Mouse (Mus musculus) adrenal gland, postnatal 4 days (tissue): ENCODE data around the gene Ubox5. TPM values are rescaled to one million over a fixed set of nuclear protein-coding genes. Genes with fewer than 3 reads are reported as not detected.

Experiments
- DNase-seq, 2 experiments: peaks; one replicate each; pipeline ENCODE4 v3.0.0; 2021 to 2022; ENCODE audit warnings: low spot score in 2 of 2, mixed read lengths in 2 of 2
- total RNA-seq, 2 experiments: library from RNA; stranded (reverse); gene quantifications; 2 replicates each; pipeline ENCODE4 v1.2.3; 2021

The Ubox5 gene
- total RNA-seq, 2 experiments from 2014 or later, result 9.1 to 10.3 TPM

DNA sequence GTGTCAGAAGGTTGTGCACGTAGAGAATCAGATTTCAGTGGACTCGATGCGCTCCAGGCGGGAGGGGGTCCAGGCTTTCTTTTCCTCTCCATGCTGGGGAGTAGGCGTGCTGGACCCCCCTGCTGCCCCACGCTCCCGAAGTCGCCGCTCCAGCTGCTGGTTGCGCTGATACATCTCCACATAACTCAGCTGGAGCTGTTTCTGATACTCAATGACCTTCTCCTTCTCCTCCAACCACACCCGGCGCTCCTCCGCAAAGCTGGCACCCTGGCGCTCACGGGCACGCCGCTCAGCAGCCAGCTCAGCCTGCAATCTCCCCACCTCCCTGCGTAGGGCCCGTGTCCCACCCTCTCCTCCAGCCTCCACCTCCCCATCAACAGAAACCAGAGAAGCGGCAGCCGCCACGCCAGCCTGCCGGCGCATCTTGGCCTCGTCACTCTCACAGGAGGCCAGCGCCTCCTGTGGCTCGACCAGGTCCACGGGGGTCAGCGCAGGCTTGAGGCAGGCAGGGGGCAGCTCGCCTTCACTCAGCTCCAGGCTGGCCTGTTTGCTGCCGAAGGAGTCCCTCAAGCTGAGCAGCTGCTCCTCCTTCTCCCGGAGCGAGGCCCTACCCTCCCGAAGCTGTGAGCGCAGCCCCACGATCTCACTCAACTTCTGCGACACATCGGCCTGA, 5.0 kb upstream of the Ubox5 start:
- no peak for DNase-seq

- DNase-seq, result no peak
Observed at GRCm38 (mm10) chr2:130634006-130634738, 4.3 kb upstream of the Ubox5 start.

GRCm38 (mm10) chr2:130632887-130633675, 3.2 kb upstream of the Ubox5 start:
- no peak for DNase-seq

DNA sequence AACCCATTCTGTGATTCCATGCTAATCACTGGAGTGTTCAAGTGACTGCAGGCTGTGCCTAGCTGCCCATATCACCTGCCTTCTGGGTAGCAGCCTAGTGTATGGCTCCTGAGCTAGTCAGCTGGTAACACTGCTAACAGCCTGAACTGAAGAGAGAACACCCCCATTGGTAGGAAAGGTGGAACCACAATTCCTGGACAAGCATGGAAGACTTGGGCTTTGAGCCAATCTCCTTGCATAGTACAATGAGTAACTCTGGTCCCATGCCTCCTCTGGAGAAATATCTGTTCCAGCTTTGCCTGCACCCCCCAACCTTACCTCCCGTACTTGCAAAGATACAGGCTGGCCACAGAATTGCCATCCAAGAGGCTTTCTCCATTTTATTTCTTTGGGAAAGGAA, 2.6 kb upstream of the Ubox5 start:
- no peak for DNase-seq

DNA sequence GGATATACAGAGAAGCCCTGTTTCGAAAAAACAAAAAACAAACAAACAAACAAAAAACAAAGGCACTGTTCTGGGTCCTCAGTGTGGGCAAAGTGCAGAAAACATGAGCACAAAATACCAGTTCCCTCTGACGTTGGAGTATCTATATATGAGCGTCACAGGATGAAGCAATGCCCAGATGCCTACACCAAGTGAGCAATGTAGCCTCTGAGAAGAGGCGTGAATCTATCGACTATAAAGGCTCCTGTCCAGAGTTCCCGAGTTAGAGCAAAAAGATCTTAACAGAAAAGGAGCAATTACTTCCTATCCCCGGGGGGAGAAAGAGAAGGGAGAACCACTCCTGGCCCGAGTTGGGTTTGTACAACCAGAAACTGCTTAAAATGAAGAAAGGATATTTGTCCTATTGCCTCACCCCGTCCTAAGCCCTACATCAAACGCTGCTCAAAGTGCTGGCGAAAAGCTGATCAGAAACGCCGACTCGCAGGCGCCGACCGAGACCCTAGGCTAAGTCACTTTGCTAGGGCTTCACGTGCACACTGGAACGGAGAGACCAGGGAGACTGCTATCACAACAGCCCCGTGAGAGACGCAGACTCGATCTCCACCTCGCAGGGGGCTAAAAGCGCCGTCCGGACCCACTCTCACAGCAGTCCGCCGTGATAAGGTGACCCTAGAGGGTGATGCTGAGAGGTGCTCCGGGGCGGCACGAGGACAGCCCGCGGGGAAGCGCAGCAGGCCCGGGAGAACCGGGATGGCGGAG, 579 bp downstream of the Ubox5 start:
- DNase-seq, result no peak

DNA sequence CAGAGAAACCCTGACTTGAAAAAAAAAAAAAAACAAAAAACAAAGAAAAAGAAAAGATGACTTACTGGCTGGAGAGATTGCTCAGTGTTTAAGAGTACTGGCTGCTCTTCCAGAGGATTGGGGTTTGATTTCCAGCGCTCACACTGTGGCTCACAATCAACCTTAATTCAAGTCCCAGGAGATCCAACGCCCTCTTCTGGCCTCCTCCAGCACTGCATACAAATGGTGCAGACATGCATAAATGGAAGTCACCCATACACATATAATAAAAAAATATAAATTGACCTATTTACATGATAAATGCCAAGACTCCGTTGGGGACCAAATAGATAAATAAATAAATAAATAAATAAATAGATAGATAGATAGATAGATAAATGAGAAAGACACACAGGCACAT, 1.4 kb downstream of the Ubox5 start:
- no peak for DNase-seq

DNA sequence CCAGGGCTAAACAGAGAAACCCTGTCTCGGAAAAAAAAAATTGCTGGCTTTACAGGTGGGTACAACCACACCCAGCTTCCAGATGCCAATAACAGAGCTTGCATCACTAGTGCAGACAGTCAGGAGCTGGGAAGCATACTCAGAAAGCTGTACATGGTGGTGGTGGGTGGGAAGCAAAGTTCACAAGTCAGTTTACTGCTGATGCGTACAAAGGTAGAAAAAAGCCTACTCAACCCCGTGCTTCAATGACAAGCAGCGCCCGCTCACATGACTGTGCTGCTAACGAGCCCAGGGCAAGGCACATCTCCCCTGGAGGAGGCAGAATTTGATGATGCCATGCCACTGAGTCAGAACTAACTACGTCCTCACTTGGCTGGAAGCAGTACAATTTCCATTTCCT, 10.9 kb downstream of the Ubox5 start:
- no peak for DNase-seq

- DNase-seq, result no peak
Observed at GRCm38 (mm10) chr2:130613091-130613490, 16.7 kb downstream of the Ubox5 start.

- DNase-seq, result no peak
Observed at GRCm38 (mm10) chr2:130602195-130602594, 27.6 kb downstream of the Ubox5 start.

GRCm38 (mm10) chr2:130598399-130598798, 31.4 kb downstream of the Ubox5 start:
- no peak for DNase-seq

- no peak for DNase-seq
Observed at GRCm38 (mm10) chr2:130597601-130598010, 32.2 kb downstream of the Ubox5 start.

- no peak for DNase-seq
Observed at GRCm38 (mm10) chr2:130595596-130595995, 34.2 kb downstream of the Ubox5 start.

DNA sequence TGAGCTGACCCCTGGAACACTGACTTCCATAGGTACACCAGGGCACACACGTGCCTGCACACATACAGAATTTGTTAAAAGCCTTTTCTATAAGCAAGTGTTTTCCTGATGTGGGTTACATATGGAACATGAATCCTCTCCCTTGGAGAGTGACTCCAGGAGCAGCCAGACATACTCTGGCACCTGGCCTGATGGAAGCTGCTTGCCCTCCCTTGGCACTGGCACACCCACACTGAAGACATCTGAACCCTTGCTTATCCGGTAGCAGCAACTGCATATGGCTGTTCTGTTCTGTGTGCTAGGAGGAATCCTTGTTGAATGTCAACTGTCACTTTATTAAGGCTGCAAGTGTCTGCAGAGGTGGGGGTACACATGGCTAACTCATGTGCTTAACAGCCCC, 38.8 kb downstream of the Ubox5 start:
- no peak for DNase-seq

DNA sequence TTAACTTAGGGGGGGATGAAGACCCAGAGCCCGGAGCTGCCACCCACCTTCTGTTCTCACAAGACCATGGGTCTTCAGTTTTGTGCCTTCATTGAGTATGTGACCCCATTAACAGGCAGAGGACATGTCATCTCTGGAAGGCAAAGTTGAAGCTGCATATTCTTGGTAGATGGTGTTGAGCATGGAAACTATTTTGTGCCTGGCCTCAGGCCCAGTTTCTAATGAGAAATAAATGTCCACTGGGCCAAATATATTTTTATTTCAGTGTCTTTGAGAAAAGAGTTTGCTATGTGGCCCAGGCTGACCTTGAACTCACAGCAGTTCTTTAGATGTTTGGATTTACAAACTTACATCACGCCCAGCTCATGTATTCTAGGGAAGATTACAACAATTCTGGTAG, 40.1 kb downstream of the Ubox5 start:
- DNase-seq, result no peak

DNA sequence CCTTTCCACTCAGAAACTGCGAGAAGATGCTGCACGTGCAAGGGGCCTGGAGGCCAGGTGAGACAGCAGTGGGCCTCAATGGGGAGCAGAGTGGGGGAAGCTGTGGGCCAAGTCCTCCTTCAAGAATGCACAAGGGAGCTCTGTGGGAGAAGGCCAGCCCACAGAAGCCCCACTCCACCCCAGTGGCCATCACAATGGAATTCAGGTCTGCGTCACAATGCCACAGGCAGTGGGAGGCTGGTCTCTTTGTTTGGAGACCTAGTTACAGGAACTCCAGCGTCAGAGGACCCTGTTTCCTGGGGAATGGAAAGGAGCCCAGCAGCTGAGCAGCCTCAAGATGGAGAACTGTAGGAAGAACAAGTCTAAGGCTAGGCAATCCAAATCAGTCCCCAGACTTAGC, 40.7 kb downstream of the Ubox5 start:
- DNase-seq, result no peak

- DNase-seq, result no peak
Observed at GRCm38 (mm10) chr2:130588373-130588772, 41.5 kb downstream of the Ubox5 start.

DNA sequence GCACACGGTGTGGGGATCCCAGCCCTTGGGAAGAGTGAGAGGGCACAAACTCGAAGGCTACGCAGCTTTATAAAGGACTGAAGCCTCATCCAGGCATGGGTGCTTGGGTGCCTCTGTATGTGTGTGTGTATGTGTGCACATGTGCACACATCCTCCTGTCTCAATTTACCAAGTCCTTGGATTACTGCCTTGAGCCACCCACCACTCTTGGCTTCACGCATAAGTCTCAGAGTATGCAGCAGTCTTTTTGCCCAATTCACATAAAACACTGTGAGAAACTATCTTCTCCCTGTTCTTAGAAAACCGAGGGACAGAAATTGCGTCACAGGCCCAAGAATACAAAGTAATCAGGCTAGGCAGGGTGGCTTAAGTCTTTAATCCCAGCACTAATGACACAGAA, 43.8 kb downstream of the Ubox5 start:
- no peak for DNase-seq

DNA sequence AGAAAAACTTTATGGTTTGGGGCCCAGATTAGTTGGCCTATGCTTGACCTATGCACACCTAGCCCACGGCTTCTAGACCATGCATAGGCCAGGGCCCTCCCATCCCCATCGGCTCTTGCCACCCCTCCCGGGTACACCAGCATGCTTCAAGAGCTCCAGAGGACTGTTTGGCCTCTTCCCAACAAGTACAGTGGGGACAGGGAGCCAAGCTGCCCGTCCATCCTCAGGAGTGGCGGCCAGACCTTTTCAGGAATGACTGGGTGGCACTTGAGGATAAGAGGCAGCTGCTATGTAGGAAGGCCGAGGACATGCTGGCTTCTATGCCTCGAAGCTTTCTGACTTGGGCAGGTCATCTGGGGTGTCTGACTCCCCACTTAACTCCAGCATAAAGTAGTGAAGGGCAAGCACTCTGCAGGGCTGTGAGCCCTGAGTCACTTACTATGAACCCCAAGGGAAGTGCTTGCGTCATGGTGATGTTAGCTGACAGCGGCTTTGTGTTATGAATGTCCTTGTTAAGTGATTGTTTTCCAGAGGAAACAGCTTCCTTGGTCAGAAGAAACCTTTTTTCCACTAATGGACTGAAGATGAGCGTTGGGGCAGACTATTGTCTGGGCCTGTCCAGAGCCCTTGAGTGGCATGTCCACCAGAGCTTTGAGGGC, 45.8 kb downstream of the Ubox5 start:
- no peak for DNase-seq

GRCm38 (mm10) chr2:130582552-130582951, 47.3 kb downstream of the Ubox5 start, which contains the start of gene Avp:
Gene Avp (minus strand): TSS chr2:130582554.
- no peak for DNase-seq

- no peak for DNase-seq
Observed at GRCm38 (mm10) chr2:130581201-130581600, 48.6 kb downstream of the Ubox5 start.

- no peak for DNase-seq
Observed at GRCm38 (mm10) chr2:130579791-130580190, 50.0 kb downstream of the Ubox5 start.
